Mouse (Mus musculus) midbrain, embryonic 11.5 days (tissue): ENCODE results near the gene Gm49355. TPM values are rescaled to one million over a fixed set of nuclear protein-coding genes. Genes with fewer than 3 reads are reported as not detected.
A peak's percentile ranks its signal among the peaks of the same experiment; 100 is the strongest.

ENCODE experiments used
- ATAC-seq: fragments of 200-750 bp; cut with Nextera tagmentation; 2 replicates; pipeline ENCODE4 v1.8.0; 2017; ENCODE audit warnings: moderate TSS enrichment, moderate library complexity; ENCODE audit not compliant: low FRiP score
- DNase-seq: peaks from one replicate; pipeline ENCODE4 v3.0.0; 2015; ENCODE audit warnings: low spot score; ENCODE audit errors: missing footprints
- H3K27ac ChIP-seq: fragments of 300-500 bp; sonication (generic); 2 replicates; pipeline ENCODE4 v1.5.1; 2014; ENCODE audit warnings: low read depth, low read length
- H3K27me3 ChIP-seq: fragments of 300-500 bp; sonication (generic); 2 replicates; pipeline ENCODE4 v1.6.1; 2014; ENCODE audit warnings: mild to moderate bottlenecking, low read length, moderate library complexity, mixed read lengths; ENCODE audit not compliant: control insufficient read depth, insufficient read depth
- H3K36me3 ChIP-seq: fragments of 300-500 bp; sonication (generic); 2 replicates; pipeline ENCODE4 v1.6.1; 2014; ENCODE audit warnings: mild to moderate bottlenecking, low read length, moderate library complexity, mixed read lengths; ENCODE audit not compliant: control insufficient read depth, insufficient read depth
- H3K4me1 ChIP-seq: fragments of 300-500 bp; sonication (generic); 2 replicates; pipeline ENCODE4 v1.6.1; 2014; ENCODE audit warnings: low read length; ENCODE audit not compliant: control insufficient read depth, insufficient read depth
- H3K4me2 ChIP-seq: fragments of 300-500 bp; sonication (generic); 2 replicates; pipeline ENCODE4 v1.6.1; 2014; ENCODE audit warnings: mild to moderate bottlenecking, moderate library complexity
- H3K4me3 ChIP-seq: fragments of 300-500 bp; sonication (generic); 2 replicates; pipeline ENCODE4 v1.5.1; 2014; ENCODE audit warnings: low read depth, low read length
- H3K9ac ChIP-seq: fragments of 300-500 bp; sonication (generic); 2 replicates; pipeline ENCODE4 v1.6.1; 2014; ENCODE audit warnings: low read length
- H3K9me3 ChIP-seq: fragments of 300-500 bp; sonication (generic); 2 replicates; pipeline ENCODE4 v1.6.1; 2016; ENCODE audit warnings: low read length; ENCODE audit not compliant: control insufficient read depth
- WGBS: fragments of 180-500 bp; shearing (Covaris S2); extraction: QIAGEN DNeasy Blood & Tissue Kit; methylation state at CpG from one replicate; pipeline ENCODE4 v1.1.7; 2014; 5-methylcytosine and 5-hydroxymethylcytosine counted together
- polyA plus RNA-seq: library from polyadenylated mRNA; unstranded; fragments of >200 nt; fragmentation: Nextera tagmentation; extraction: Ambion mirVana; gene quantifications from 2 replicates; pipeline ENCODE4 v1.2.1, GENCODE M21; 2014

The Gm49355 gene
- polyA plus RNA-seq, 1 experiment from 2014 or later = 0.16 TPM

DNA sequence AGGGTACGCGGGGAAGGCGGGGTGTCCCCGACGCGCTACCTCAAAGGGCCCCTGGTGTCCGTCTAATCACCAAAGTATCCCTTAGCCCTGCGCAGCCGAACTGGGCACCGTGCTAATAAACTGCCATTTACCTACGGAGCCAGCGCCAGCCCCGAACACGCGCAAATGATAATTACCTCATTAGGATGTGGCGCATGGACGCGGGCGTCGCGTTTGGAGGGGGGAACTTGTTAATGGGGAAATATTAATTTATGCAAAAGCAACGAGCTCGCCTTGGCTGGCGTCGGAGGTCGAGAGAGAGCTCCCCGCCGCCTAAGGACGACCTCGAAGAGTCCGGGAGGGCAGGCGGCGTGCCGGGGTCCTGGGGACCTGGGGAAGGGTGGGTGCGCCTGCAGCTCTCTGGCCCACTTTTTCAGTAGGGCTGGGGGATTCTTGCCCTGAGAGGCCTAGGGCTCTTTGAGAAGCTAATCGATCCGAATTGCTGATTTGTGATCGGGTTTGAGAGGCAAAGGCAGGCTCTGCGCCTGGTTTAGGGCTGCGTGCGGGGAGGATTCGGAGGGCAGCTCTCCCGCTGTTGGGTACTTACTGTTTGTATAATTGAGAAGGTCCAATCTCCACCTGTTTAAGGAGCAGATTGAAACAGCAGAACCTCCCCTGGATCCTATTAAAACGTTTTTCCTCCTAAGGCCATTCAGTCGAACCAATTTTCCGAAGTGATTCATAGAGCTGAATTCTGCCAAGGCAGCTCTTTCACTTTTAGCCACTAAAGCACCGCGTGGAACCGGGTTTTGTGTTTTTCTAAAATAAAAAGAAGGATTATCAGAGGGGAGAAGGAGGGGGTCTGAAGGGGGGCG, 62.5 kb downstream of the Gm49355 start:
- H3K27me3 ChIP-seq = peaks cover 100% of the 10 kb centered on the region
- no peak overlapping the region for H3K9ac ChIP-seq
- no peaks in the 10 kb centered on the region for H3K36me3 ChIP-seq
- no peaks in the 10 kb centered on the region for H3K9me3 ChIP-seq
- under 1% methylated on average over 50 of the region's 50 CpGs for WGBS
- peak overlapping the region; percentile 26; the same call in 1 of the 2 replicates for H3K4me2 ChIP-seq
- H3K27ac ChIP-seq = no peak overlapping the region
- no peak for ATAC-seq
- DNase-seq = peak; percentile 95
- H3K4me1 ChIP-seq = peaks cover 13% of the 10 kb centered on the region
- peak overlapping the region; percentile 5; the same call in 1 of the 2 replicates for H3K4me3 ChIP-seq

DNA sequence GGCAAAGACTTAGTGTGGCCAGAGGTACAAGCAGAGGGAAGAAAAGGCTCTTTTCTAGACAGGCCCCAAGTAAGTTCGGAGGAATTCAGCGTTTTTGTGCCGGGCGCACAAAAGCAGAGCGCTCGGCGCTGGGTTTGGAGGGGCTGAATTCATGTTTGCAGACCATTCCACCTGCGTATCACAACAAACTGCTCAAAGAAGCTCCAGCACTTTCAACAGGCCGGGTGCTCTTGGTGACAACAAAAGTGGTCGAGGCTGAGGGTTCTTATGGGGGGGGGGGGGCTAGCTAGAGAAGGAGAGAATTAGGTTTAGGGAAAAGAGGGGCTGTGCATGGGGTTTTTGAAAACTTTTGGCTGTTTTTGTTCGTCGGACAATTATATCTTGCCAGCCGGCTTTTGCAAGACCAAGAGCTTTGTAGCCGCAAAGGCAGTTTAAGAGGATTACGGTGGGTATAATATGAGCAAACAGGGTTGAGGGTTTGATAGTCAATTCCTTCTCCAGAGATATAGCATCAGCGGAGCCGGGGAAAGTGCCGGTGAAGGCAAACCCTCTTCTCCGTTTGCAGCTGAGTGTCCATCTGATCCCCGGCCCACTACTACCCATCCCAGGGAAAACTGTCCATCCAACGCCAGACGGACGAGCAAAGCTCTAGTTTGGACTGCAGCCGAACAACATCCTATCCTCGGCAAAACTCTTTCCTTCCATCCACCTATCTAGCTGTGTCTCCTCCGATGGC, 63.3 kb downstream of the Gm49355 start:
- ATAC-seq = 0 out of 2 replicates have a peak, but pooled peaks have one; percentile 23
- Histone ChIP-seq H3K4me1 (peaks cover 10% of the 10 kb centered on the region), H3K4me3 (peak overlapping the region; percentile 5; the same call in 1 of the 2 replicates), H3K27me3 (peaks cover 99% of the 10 kb centered on the region), H3K4me2 (peak overlapping the region; percentile 26; the same call in 1 of the 2 replicates), H3K9me3 (no peaks in the 10 kb centered on the region), H3K9ac (no peak overlapping the region), H3K27ac (no peak overlapping the region), H3K36me3 (no peaks in the 10 kb centered on the region)
- under 1% methylated on average over 26 of the region's 26 CpGs for WGBS
- DNase-seq = peak; percentile 94

DNA sequence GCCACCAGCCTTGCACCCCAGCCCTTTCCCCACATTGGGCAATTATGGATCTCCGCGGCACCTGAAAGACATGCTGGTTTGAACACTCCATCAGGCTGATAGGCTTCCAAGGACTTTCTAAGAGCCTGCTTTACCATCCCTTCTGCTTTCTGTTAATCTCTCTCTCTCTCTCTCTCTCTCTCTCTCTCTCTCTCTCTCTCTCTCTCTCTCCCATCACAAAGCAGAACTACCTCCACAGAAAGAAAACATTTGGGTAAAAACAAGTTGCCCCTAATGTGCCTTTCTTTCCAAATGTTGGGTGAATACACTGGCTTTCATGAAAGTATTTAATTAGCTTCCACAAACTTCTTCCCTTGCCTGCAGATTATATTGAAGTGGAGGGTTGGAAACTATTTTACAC, 64.3 kb downstream of the Gm49355 start, which contains the start of gene Fezf2:
Fezf2 (minus strand) TSS at position 101 of the 400 bp plus-strand sequence.
- no peak within 1 kb of the TSS for H3K4me3 ChIP-seq
- no peak within 1 kb of the TSS for H3K9ac ChIP-seq
- ATAC-seq = no peak
- DNase-seq = no peak
- H3K27me3 ChIP-seq = peaks cover 98% of the 10 kb centered on the region
- H3K4me1 ChIP-seq = peaks cover 10% of the 10 kb centered on the region
- H3K9me3 ChIP-seq = no peaks in the 10 kb centered on the region
- H3K27ac ChIP-seq = no peak within 1 kb of the TSS
- no peaks in the 10 kb centered on the region for H3K36me3 ChIP-seq
- peak within 1 kb of the TSS; percentile 26; the same call in 1 of the 2 replicates for H3K4me2 ChIP-seq
- WGBS = 2% methylated on average over 2 of the region's 2 CpGs

DNA sequence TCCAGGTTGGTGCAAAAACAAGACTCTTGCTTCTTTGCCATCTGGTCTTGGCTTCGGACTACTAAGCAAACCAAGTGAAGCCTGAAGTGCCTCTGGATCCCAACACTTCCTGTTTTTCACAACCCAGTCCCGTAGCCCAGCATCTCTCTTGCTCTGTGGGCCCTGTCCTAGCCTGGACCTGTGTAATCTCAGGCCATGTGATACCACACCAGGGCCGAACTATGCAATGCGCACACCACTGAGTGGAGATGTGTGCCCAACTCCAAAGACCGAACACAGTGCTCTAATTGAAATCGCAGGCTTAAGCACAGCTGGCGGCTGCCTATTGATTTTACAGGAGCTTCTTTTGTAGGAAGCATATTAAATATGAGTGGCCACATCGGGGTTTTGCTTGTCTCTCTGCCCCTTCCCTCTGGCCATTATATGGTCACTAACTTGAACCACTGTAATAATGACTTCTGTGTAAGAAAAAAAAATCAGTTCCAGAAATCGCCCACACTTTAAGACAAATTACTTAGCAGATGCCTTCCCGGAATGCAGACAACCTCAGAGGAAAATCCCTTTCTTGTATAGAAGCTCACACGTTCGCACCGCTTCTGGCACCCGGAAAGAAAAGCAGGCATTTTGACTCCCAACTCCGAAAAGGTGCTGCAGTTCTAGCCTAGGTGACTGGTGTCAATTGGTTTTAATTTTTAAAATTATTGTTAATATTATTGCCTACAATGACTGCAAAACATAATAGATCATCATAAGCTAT, 65.7 kb downstream of the Gm49355 start:
- WGBS = 3% methylated on average over 15 of the region's 15 CpGs
- H3K4me3 ChIP-seq = no peak overlapping the region
- peaks cover 98% of the 10 kb centered on the region for H3K27me3 ChIP-seq
- H3K4me1 ChIP-seq = peaks cover 10% of the 10 kb centered on the region
- no peaks in the 10 kb centered on the region for H3K9me3 ChIP-seq
- H3K9ac ChIP-seq = no peak overlapping the region
- peak; percentile 93 for DNase-seq
- no peak; the same call in 1 of the 2 replicates for ATAC-seq
- H3K4me2 ChIP-seq = no peak overlapping the region
- no peak overlapping the region for H3K27ac ChIP-seq
- H3K36me3 ChIP-seq = no peaks in the 10 kb centered on the region

DNA sequence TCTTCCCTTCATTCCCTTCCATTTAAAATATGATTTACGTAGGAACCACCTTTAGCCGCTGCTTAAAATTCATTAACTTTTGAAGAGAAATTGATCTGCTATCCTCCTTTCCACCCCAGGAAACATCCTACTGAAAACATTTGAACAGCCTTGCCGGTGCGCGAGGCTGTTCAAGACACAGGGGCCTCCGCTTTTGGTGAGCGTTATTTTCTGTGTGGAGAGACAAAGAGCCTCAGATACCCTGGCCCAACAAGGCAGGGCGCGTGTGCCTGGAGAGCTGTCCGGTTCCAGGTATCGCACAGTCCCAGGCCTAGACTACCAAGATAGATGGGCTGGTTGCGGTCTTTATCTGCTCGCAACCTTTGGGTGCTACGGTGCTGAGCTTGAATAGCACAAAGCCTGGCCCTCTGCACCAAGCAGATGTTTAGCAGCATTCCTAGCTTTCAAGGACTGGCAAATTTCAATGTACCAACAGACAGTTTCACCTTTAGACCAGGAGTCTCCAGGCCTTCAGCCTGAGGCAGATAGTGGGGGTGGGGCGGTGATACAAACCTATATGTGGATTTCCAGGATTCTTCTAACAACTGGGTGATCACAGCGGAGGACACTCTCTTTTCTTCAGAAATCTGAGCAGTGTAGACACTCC, 66.6 kb downstream of the Gm49355 start:
- no peak overlapping the region for H3K27ac ChIP-seq
- H3K36me3 ChIP-seq = no peaks in the 10 kb centered on the region
- no peak overlapping the region for H3K9ac ChIP-seq
- 4% methylated on average over 16 of the region's 16 CpGs for WGBS
- H3K27me3 ChIP-seq = peaks cover 95% of the 10 kb centered on the region
- H3K4me3 ChIP-seq = no peak overlapping the region
- H3K9me3 ChIP-seq = no peaks in the 10 kb centered on the region
- ATAC-seq = no peak
- H3K4me2 ChIP-seq = no peak overlapping the region
- H3K4me1 ChIP-seq = peaks cover 7% of the 10 kb centered on the region
- DNase-seq = peak; percentile 92

Other genes with a start within 250 kb of the Gm49355 start
- gene 3830406C13Rik, start 197 bp downstream of the Gm49355 start, polyA plus RNA-seq = 25.4 and 30.0 TPM in 2 replicates
- 3.1 and 3.8 TPM in 2 replicates for gene Fezf2, start 64.2 kb downstream of the Gm49355 start, polyA plus RNA-seq